Mouse (Mus musculus): ENCODE data around the gene Klk10.

Gene Klk10

DNA sequence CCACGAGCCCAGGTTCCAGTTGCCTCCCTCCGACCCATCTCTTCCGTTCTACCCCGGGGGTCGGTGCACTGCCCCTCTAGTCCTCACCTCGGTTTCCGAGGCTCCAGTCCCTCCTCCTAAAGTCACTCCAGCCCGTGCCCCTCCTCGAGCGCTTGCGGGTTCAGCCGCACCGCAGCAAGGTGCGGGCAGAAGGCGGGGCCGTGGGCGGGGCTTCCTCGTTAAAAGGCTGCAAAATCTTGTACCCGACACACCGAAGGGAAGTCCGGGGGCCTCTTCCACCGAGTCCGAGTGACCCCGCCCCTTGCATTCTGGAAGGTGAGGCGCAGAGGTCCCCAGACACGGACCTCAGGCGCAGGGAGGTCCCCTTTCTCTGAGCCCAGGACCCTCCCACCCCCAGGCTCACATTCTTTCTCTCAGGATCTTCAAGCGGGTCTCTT, 16.5 kb downstream of the Klk10 start, which contains the start of gene Klk8:
Klk8 (plus strand) TSS at position 245 of the 437 bp plus-strand sequence.
- DNase-seq = peak in 1 of 2 experiments; percentile 45

DNA sequence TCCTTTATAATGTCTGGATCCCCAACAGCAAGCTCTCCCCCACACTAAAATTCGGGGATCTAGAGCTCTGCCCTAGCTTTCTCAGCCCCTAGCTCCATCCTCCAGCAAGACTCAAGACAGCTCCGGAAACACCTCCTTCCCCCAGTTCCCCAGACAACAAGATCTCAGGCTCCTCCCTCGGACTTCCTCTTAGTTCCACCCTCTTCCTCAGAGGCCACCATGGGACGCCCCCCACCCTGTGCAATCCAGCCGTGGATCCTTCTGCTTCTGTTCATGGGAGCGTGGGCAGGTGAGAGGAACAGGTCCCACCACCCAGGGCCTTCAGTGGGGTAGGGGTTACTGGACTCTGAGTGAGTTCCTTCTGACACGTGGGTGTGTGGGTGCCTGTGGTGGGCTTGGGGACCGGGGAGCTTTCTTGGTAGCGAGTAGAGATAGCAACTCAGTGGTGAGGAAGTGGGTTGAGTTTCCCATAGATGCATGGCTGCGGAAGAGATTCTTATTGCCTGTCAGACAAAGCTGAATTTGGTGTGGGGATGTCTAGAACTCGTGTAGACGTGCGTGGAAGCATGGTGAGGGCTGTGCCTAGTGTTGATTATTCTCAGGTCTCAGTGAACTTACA, 17.1 kb downstream of the Klk10 start:
- peak in 1 of 2 experiments; percentile 17 for DNase-seq

DNA sequence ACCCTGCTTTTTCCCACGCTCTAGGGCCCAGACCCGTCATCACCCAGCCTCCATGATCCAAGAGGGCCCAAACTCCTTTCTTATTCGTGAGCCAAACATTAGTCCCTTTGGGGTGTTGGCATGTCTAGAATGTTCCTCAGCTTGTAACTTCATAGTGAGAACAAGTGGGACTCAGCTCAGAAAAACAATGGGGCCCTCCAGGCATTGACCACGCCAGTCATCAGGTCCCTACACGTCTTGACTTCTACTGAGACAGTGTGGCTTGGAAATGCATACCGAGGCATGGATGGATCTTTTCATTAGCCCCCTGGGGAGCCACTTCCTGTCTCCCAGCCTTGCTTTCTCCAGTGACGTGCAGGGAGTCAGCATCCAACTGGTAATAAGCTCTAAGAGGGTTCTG, 19.0 kb downstream of the Klk10 start:
- DNase-seq = no peak

- DNase-seq = no peak
Measured at GRCm38 (mm10) chr7:43810994-43811393, 30.2 kb downstream of the Klk10 start, which contains the start of gene Klk7. Gene Klk7 (plus strand): TSS chr7:43811294.

- no peak for DNase-seq
Measured at GRCm38 (mm10) chr7:43815211-43815610, 34.4 kb downstream of the Klk10 start.

- DNase-seq = no peak
Measured at GRCm38 (mm10) chr7:43816746-43817145, 35.9 kb downstream of the Klk10 start.

DNA sequence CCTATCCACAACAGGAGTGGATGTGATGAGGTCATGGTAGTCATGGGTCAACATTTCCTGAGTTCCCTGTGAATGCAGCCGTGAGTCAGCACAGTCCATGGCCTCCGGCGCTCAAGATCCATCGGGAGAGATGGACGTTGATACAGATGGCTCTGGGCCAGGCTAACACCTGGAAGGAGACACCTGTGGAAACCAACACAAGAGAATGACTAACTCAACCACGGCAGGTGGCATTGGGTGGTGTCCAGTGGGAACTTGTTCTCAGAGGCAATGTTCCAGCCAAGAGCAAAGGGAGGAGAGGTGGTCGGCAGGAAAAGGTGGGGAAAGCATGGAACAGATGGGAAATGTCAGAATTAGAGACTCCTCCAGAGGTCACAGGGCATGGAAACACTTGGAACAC, 40.7 kb downstream of the Klk10 start:
- no peak for DNase-seq

DNA sequence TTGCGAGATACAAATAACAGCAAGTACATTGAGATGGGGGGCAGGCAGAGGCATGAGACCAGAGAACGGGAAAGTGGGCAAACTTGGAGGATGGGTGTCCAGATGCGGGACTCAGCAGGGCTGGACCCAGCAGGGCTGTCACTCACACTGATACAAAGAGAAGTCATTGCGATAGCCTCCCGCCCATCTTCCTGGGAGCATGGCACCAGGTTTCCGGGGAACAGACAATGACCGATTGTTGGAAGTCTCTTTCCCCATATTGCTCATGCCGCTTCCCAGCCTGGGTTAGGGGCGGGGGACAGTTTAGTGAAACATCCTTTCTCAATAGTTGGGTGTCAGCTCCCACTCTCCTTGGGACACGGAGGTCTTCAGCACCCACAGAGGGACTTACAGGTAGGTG, 43.4 kb downstream of the Klk10 start, which contains the start of gene Klk6:
Klk6 (plus strand) TSS at position 301 of the 400 bp plus-strand sequence.
- no peak for DNase-seq

DNA sequence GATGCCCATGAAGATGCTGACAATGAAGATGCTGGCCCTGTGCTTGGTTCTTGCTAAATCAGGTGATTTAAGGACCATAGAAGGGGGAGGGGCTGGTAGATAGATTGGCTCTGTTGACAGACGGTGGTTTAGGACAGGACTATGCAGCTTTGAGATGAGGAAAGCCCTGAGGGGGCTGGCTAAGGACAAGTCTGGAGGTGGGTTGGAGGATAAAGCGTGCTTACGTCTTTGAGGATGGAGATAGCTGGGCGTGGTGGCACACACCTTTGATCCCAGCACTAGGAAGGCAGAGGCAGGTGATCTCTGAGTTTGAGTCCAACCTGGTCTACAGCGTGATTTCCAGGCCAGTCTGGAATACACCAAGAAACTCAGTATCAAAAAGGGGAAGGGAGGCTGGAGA, 45.2 kb downstream of the Klk10 start:
- DNase-seq = no peak

DNA sequence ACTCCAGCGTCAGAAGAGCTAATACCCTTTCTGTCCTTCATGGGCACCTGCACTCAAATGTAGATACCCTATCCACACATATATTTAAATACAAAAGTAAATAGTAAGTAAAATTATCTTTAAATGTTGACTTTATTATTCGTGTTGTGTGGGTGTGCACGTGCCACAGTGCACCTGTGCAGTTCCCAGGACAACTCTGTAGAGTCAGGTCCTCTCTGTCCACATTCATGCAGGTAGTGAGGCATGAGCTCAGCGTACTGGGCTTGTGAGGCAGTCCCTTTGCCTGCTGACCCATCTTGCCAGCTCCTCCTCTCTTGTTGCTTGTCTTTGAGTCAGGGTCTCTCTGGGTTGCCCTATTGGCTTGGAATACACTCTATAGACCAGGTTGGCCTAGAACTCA, 46.9 kb downstream of the Klk10 start:
- DNase-seq = no peak

- no peak for DNase-seq
Measured at GRCm38 (mm10) chr7:43829006-43829405, 48.2 kb downstream of the Klk10 start.
